Mouse (Mus musculus) testis, adult 2 months (tissue): ENCODE measurements around the gene Arf1.

ENCODE experiments used
- CTCF ChIP-seq: fragments of 200-500 bp; IDR thresholded peaks from 2 replicates; pipeline ENCODE4 v1.5.1; 2012; ENCODE audit warnings: low read depth, mild to moderate bottlenecking, inconsistent platforms, low read length, moderate library complexity; ENCODE audit not compliant: control insufficient read depth, insufficient read depth, insufficient replicate concordance
- POLR2A ChIP-seq: fragments of 200-500 bp; IDR thresholded peaks from 2 replicates; pipeline ENCODE4 v1.6.1; 2012; ENCODE audit warnings: low read depth, mild to moderate bottlenecking, inconsistent platforms, low read length, moderate library complexity; ENCODE audit not compliant: control insufficient read depth

GRCm38 (mm10) chr11:59232797-59233196 lies 4.7 kb upstream of the Arf1 start:
- TF ChIP-seq CTCF (peak; percentile 18; the same call in 1 of the 2 replicates), POLR2A (no peak)
